Mouse (Mus musculus): ENCODE data around the gene Skint3. TPM values are rescaled to one million over a fixed set of nuclear protein-coding genes. Genes with fewer than 3 reads are reported as not detected.

The Skint3 gene
- not detected for polyA plus RNA-seq (2017; shearing (Covaris generic))

GRCm38 (mm10) chr4:112231945-112232344, at the start of gene Skint3:
Gene Skint3 (plus strand): TSS chr4:112232245.

Other genes starting within 250 kb of the Skint3 start
- not detected for gene Skint1, start 226.0 kb upstream of the Skint3 start, polyA plus RNA-seq (2017; shearing (Covaris generic))
- gene Skint4, start 160.2 kb upstream of the Skint3 start, polyA plus RNA-seq (2017; shearing (Covaris generic)): not detected
- not detected for gene Skint9, start 201.7 kb downstream of the Skint3 start, polyA plus RNA-seq (2017; shearing (Covaris generic))